Mouse (Mus musculus) lung, adult 2 months (tissue): Measurements from ENCODE around the gene Fgd2.

Source experiments
- CTCF ChIP-seq: fragments of 200-500 bp; IDR thresholded peaks from 2 replicates; pipeline ENCODE4 v1.5.1; 2011; ENCODE audit warnings: mild to moderate bottlenecking, low read length, control low read depth; ENCODE audit not compliant: insufficient read depth
- POLR2A ChIP-seq: fragments of 200-500 bp; IDR thresholded peaks from 2 replicates; pipeline ENCODE4 v1.6.1; 2011; ENCODE audit warnings: low read depth, mild to moderate bottlenecking, control low read depth, low read length, borderline replicate concordance; ENCODE audit errors: extremely low read depth

DNA sequence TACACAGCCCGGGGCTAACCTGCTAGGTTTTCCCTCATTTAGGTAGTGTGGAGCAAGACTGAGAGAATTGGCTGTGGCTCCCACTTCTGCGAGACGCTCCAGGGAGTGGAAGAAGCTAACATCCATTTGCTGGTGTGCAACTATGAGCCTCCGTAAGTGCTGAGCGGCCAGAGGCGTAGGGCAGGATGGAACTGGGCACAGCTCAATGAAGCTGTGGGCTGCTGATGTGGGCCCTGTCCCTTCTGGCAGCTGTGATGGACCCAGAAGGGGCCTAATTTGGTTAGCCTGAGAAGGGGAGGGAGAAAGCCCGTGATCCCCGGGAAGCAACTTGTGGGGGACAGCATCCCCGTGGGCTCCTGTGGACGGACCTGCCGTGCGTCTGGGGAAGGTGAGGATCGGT lies 34.9 kb upstream of the Fgd2 start:
- TF ChIP-seq CTCF (no peak), POLR2A (no peak)
